Comparison of ENCODE assay signal across 20 mouse cellular contexts in the genomic region with DNA sequence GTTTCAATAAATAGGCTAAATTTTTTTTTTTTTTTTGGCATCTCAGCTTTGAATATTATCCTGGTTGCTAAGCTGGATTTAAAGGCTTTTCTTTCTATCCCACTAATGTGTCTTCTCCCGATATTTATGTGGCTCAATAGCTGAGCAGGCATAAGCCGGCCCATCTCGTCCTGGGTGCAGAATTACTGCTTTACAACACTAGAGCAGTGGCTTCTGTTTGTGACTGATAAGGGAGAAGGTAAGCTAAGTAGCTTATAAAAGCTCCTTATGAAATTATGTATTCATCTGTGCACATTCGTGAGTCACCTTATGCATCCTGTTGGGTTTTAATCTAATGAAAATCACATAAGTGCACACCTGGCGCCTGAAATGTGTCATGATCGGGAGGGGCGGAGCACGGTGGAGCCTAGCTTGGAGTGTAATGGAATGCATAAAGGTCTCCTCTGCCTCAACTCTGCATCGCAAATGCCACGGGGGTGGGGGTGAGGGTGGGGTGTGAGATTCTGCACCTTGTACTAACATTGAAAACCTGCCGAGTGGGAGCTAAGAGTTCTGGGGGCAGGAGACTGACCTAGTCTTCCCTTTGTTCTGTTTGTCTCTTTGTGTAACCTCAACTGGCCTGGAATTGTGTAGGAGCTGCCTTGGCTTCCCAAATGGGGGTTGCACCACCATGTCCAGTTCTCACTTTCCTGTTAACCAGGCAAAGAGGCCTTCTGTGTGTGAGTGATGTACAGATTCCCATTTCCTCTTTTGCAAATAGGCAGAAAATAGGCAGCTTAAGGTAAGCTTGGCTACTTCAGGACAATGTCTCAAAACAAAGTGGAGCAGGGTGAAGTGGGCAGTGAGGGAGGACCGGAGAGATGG. TPM values are rescaled to one million over a fixed set of nuclear protein-coding genes. Genes with fewer than 3 reads are reported as not detected.
DNase-seq lines count a peak whose midpoint lies in the region; ATAC-seq and TF ChIP-seq lines count a peak whose summit lies in the region.
"Had no signal": no experiment of that assay in that cellular context is flagged by ENCODE, and none has a peak within 500 bp of the region (broad histone marks: within the 10 kb centered on the region; RNA-seq: fewer than 3 reads in every experiment).

No protein-coding gene starts in this region.

- TF ChIP-seq POLR2A in heart, adult 2 months (IDR thresholded peaks at IDR 0.05; ENCODE audit: insufficient read depth, low read depth, low read length): no peak

- no peaks in the 10 kb centered on the region for H3K27me3 ChIP-seq in midbrain, embryonic 13.5 days
- H3K27me3 ChIP-seq in midbrain, embryonic 11.5 days (ENCODE audit: control insufficient read depth, insufficient read depth, low read length): no peaks in the 10 kb centered on the region
- no peaks in the 10 kb centered on the region for H3K27me3 ChIP-seq in stomach, embryonic 16.5 days (ENCODE audit: control insufficient read depth, insufficient read depth, low read length)
- H3K27me3 ChIP-seq in heart, adult 2 months (ENCODE audit: control insufficient read depth, insufficient read depth, low read length): no peaks in the 10 kb centered on the region
- H3K27me3 ChIP-seq: embryonic facial prominence, embryonic 15.5 days; heart, embryonic 12.5 days; megakaryocyte, embryonic 14.5 days had no signal

- no peak overlapping the region for H3K4me2 ChIP-seq in midbrain, embryonic 13.5 days (replicated peaks)
- H3K4me2 ChIP-seq in midbrain, embryonic 11.5 days: no peak overlapping the region
- H3K4me2 ChIP-seq in stomach, embryonic 16.5 days (ENCODE audit: low read depth, low read length): no peak overlapping the region
- H3K4me2 ChIP-seq: embryonic facial prominence, embryonic 15.5 days; heart, embryonic 12.5 days had no signal

- DNase-seq in midbrain, embryonic 11.5 days (ENCODE audit: low spot score, missing footprints): no peak
- DNase-seq in R1 (ENCODE audit: low read depth, low spot score): peak; percentile 59
- no peak for DNase-seq in cerebellum, postnatal 25 days
- no peak for DNase-seq in heart, adult 2 months
- no peak for DNase-seq in layer of hippocampus, postnatal 14 days (ENCODE audit: low spot score in 2 of 2)
- DNase-seq: adrenal gland, adult 2 months; cerebellum, adult 2 months; gastrocnemius, postnatal 36 days; heart, postnatal 4 days; kidney, adult 2 months; kidney, postnatal 25 days had no signal

- H3K9me3 ChIP-seq in midbrain, embryonic 13.5 days: no peaks in the 10 kb centered on the region
- no peaks in the 10 kb centered on the region for H3K9me3 ChIP-seq in midbrain, embryonic 11.5 days (ENCODE audit: control insufficient read depth, low read length)
- no peaks in the 10 kb centered on the region for H3K9me3 ChIP-seq in stomach, embryonic 16.5 days (replicated peaks; ENCODE audit: control insufficient read depth, low read length)
- H3K9me3 ChIP-seq: embryonic facial prominence, embryonic 15.5 days; heart, embryonic 12.5 days; megakaryocyte, embryonic 14.5 days had no signal

- intact Hi-C loops in heart, adult 2 months (cut with DNase I): no loop called here

- H3K4me3 ChIP-seq in midbrain, embryonic 13.5 days (replicated peaks): no peak overlapping the region
- no peak overlapping the region for H3K4me3 ChIP-seq in midbrain, embryonic 11.5 days (ENCODE audit: low read depth, low read length)
- no peak overlapping the region for H3K4me3 ChIP-seq in stomach, embryonic 16.5 days (replicated peaks; ENCODE audit: low read length)
- H3K4me3 ChIP-seq in heart, adult 2 months: no peak overlapping the region
- H3K4me3 ChIP-seq: embryonic facial prominence, embryonic 15.5 days; heart, embryonic 12.5 days; megakaryocyte, embryonic 14.5 days had no signal

- no peaks in the 10 kb centered on the region for H3K36me3 ChIP-seq in midbrain, embryonic 13.5 days
- H3K36me3 ChIP-seq in midbrain, embryonic 11.5 days (ENCODE audit: control insufficient read depth, insufficient read depth, low read length): no peaks in the 10 kb centered on the region
- no peaks in the 10 kb centered on the region for H3K36me3 ChIP-seq in stomach, embryonic 16.5 days (ENCODE audit: control insufficient read depth, insufficient read depth, low read length)
- no peaks in the 10 kb centered on the region for H3K36me3 ChIP-seq in heart, adult 2 months (ENCODE audit: control insufficient read depth, insufficient read depth, low read length)
- H3K36me3 ChIP-seq: embryonic facial prominence, embryonic 15.5 days; heart, embryonic 12.5 days had no signal

- WGBS in midbrain, embryonic 13.5 days: 78% methylated on average over 12 of the region's 12 CpGs
- 82% methylated on average over 12 of the region's 12 CpGs for WGBS in midbrain, embryonic 11.5 days
- WGBS in stomach, embryonic 16.5 days: 56% methylated on average over 12 of the region's 12 CpGs
- 79% methylated on average over 12 of the region's 12 CpGs for WGBS in heart, adult 2 months

- no peak overlapping the region for H3K9ac ChIP-seq in midbrain, embryonic 13.5 days (replicated peaks)
- no peak overlapping the region for H3K9ac ChIP-seq in midbrain, embryonic 11.5 days (ENCODE audit: low read length)
- H3K9ac ChIP-seq in stomach, embryonic 16.5 days (ENCODE audit: low read length): no peak overlapping the region
- H3K9ac ChIP-seq in heart, adult 2 months (ENCODE audit: low read depth, low read length): no peak overlapping the region
- H3K9ac ChIP-seq: embryonic facial prominence, embryonic 15.5 days; heart, embryonic 12.5 days had no signal

- peak; percentile 71; the same call in 1 of the 2 replicates for ATAC-seq in midbrain, embryonic 13.5 days
- no peak for ATAC-seq in midbrain, embryonic 11.5 days (ENCODE audit: low FRiP score)
- ATAC-seq in inflammation-experienced regulatory T-cells, adult 6 months: peak; percentile 53
- no peak for ATAC-seq in stomach, embryonic 16.5 days (ENCODE audit: insufficient read depth, low FRiP score)
- ATAC-seq: hindbrain, embryonic 16.5 days had no signal

- TF ChIP-seq EP300 in heart, adult 2 months (IDR thresholded peaks at IDR 0.05; ENCODE audit: insufficient read depth, low read depth, low read length): no peak

- no peaks in the 10 kb centered on the region for H3K79me2 ChIP-seq in heart, adult 2 months (replicated peaks; ENCODE audit: control insufficient read depth, insufficient read depth, low read length)

- TF ChIP-seq CTCF in heart, adult 2 months (IDR thresholded peaks at IDR 0.05): no peak

- H3K27ac ChIP-seq in midbrain, embryonic 13.5 days: no peak overlapping the region
- H3K27ac ChIP-seq in midbrain, embryonic 11.5 days (ENCODE audit: low read depth, low read length): no peak overlapping the region
- peak overlapping the region; percentile 38; the same call in 1 of the 2 replicates for H3K27ac ChIP-seq in stomach, embryonic 16.5 days (ENCODE audit: low read length)
- H3K27ac ChIP-seq in heart, adult 2 months: no peak overlapping the region
- H3K27ac ChIP-seq: embryonic facial prominence, embryonic 15.5 days had no signal

- peaks cover 7% of the 10 kb centered on the region for H3K4me1 ChIP-seq in midbrain, embryonic 13.5 days (replicated peaks)
- H3K4me1 ChIP-seq in midbrain, embryonic 11.5 days (ENCODE audit: control insufficient read depth, insufficient read depth, low read length): no peaks in the 10 kb centered on the region
- 0 out of 2 replicates have a peak, but pooled peaks cover 3% of the 10 kb centered on the region for H3K4me1 ChIP-seq in stomach, embryonic 16.5 days (ENCODE audit: control insufficient read depth, insufficient read depth, low read length)
- H3K4me1 ChIP-seq in heart, adult 2 months (ENCODE audit: control insufficient read depth, insufficient read depth, low read length): peaks cover 1% of the 10 kb centered on the region
- H3K4me1 ChIP-seq: megakaryocyte, embryonic 14.5 days had no signal

RNA-seq across cellular contexts. Expression of gene Galm, which starts 25.7 kb away (rescaled TPM):
- 2.5 and 2.6 TPM in 2 replicates for polyA plus RNA-seq in midbrain, embryonic 13.5 days (2015; fragmentation: Nextera tagmentation; extraction: Ambion mirVana)
- 7.1 and 7.6 TPM in 2 replicates for polyA plus RNA-seq in midbrain, embryonic 11.5 days (2014; fragmentation: Nextera tagmentation; extraction: Ambion mirVana)
- polyA plus RNA-seq in inflammation-experienced regulatory T-cells, adult 6 months (2017; shearing (Covaris generic)): 10 to 100 TPM; 36.2 to 50.6 (median 42.1) TPM
- 34.3 and 35.1 TPM in 2 replicates for polyA plus RNA-seq in stomach, embryonic 16.5 days (2015; fragmentation: Nextera tagmentation; extraction: Ambion mirVana)
- total RNA-seq in heart, adult 2 months (2021): 10 to 100 TPM; 17.9 to 19.8 TPM
- 19.6 and 44.5 TPM in 2 replicates for polyA plus RNA-seq in heart, adult 2 months (2012; rRNA removed)
- total RNA-seq in layer of hippocampus, postnatal 14 days (2021): 1 to 10 TPM; 4.0 to 5.0 TPM

RNA-seq across cellular contexts. Expression of gene Srsf7, which starts 54.1 kb away (rescaled TPM):
- 565 and 592 TPM in 2 replicates for polyA plus RNA-seq in midbrain, embryonic 13.5 days (2015; fragmentation: Nextera tagmentation; extraction: Ambion mirVana)
- polyA plus RNA-seq in midbrain, embryonic 11.5 days (2014; fragmentation: Nextera tagmentation; extraction: Ambion mirVana): 835 and 887 TPM in 2 replicates
- 100 to 1,000 TPM; 539 to 598 (median 556) TPM for polyA plus RNA-seq in inflammation-experienced regulatory T-cells, adult 6 months (2017; shearing (Covaris generic))
- 461 and 480 TPM in 2 replicates for polyA plus RNA-seq in stomach, embryonic 16.5 days (2015; fragmentation: Nextera tagmentation; extraction: Ambion mirVana)
- total RNA-seq in heart, adult 2 months (2021): 10 to 100 TPM; 38.5 to 44.5 TPM
- polyA plus RNA-seq in heart, adult 2 months (2012; rRNA removed): 27.4 and 49.5 TPM in 2 replicates
- 100 to 1,000 TPM; 109 to 120 TPM for total RNA-seq in layer of hippocampus, postnatal 14 days (2021)

RNA-seq across cellular contexts. Expression of gene Ttc39d, which starts 54.3 kb away (rescaled TPM):
- 0.07 and 0.23 TPM in 2 replicates for polyA plus RNA-seq in midbrain, embryonic 13.5 days (2015; fragmentation: Nextera tagmentation; extraction: Ambion mirVana)
- polyA plus RNA-seq in midbrain, embryonic 11.5 days (2014; fragmentation: Nextera tagmentation; extraction: Ambion mirVana): 0.08 TPM in 1 of 2 replicates, not detected in the other
- not detected for polyA plus RNA-seq in inflammation-experienced regulatory T-cells, adult 6 months (2017; shearing (Covaris generic))
- 0.10 TPM in 1 of 2 replicates, not detected in the other for polyA plus RNA-seq in stomach, embryonic 16.5 days (2015; fragmentation: Nextera tagmentation; extraction: Ambion mirVana)
- under 1 TPM in 1 of 2 experiments, not detected in 1; 0.10 TPM for total RNA-seq in heart, adult 2 months (2021)
- 0.18 TPM in 2 replicates for polyA plus RNA-seq in heart, adult 2 months (2012; rRNA removed)
- under 1 TPM; 0.19 to 0.41 TPM for total RNA-seq in layer of hippocampus, postnatal 14 days (2021)
- total RNA-seq: gastrocnemius, postnatal 36 days; heart, postnatal 4 days; neutrophil, adult 5-6 weeks had no signal
- polyA plus RNA-seq: adrenal gland, adult 2 months; urinary bladder, adult 2 months had no signal

Comparison
In these comparisons a context has a peak if more than half of its experiments do, and no peak if none do; other contexts are left out.
1. ATAC-seq: peak in midbrain, embryonic 13.5 days (single experiment) and inflammation-experienced regulatory T-cells, adult 6 months (single experiment); none in midbrain, embryonic 11.5 days (single experiment) and stomach, embryonic 16.5 days (single experiment).